Mouse (Mus musculus) urinary bladder, adult 2 months (tissue): ENCODE measurements around the gene Mrpl21. TPM values are rescaled to one million over a fixed set of nuclear protein-coding genes. Genes with fewer than 3 reads are reported as not detected.
A peak's percentile ranks its signal among the peaks of the same experiment; 100 is the strongest.

Experiments used
- DNase-seq: peaks from one replicate; pipeline ENCODE4 v3.0.0; 2022; ENCODE audit warnings: low spot score
- polyA plus RNA-seq: library from polyadenylated mRNA; depleted of rRNA; stranded (reverse); fragments of >200 nt; gene quantifications from 2 replicates; pipeline ENCODE4 v1.2.3, GENCODE M21; 2012

Gene Mrpl21
- polyA plus RNA-seq, 1 experiment, result 55.7 TPM

GRCm38 (mm10) chr19:3297775-3298174, 15.1 kb downstream of the Mrpl21 start:
- DNase-seq, result no peak

- no peak for DNase-seq
Observed at GRCm38 (mm10) chr19:3304017-3304416, 21.3 kb downstream of the Mrpl21 start.

GRCm38 (mm10) chr19:3307175-3307949, 24.7 kb downstream of the Mrpl21 start:
- DNase-seq, result no peak

GRCm38 (mm10) chr19:3319341-3319740, 36.6 kb downstream of the Mrpl21 start:
- no peak for DNase-seq

GRCm38 (mm10) chr19:3320086-3320485, 37.4 kb downstream of the Mrpl21 start:
- no peak for DNase-seq

- DNase-seq, result no peak
Observed at GRCm38 (mm10) chr19:3320801-3321200, 38.1 kb downstream of the Mrpl21 start.

GRCm38 (mm10) chr19:3321617-3322016, 38.9 kb downstream of the Mrpl21 start:
- no peak for DNase-seq

GRCm38 (mm10) chr19:3322261-3322969, 39.7 kb downstream of the Mrpl21 start, which contains the start of gene Cpt1a:
TSS of gene Cpt1a (plus strand) at chr19:3322334.
- no peak for DNase-seq

- DNase-seq, result peak; percentile 91
Observed at GRCm38 (mm10) chr19:3323201-3323621, 40.5 kb downstream of the Mrpl21 start.

- DNase-seq, result peak; percentile 67
Observed at GRCm38 (mm10) chr19:3323753-3324270, 41.1 kb downstream of the Mrpl21 start.

GRCm38 (mm10) chr19:3324271-3324811, 41.6 kb downstream of the Mrpl21 start:
- no peak for DNase-seq

GRCm38 (mm10) chr19:3324931-3325711, 42.4 kb downstream of the Mrpl21 start:
- peak; percentile 90 for DNase-seq

GRCm38 (mm10) chr19:3325771-3326478, 43.2 kb downstream of the Mrpl21 start:
- no peak for DNase-seq

GRCm38 (mm10) chr19:3326479-3327047, 43.9 kb downstream of the Mrpl21 start:
- no peak for DNase-seq

GRCm38 (mm10) chr19:3333247-3333646, 50.5 kb downstream of the Mrpl21 start:
- DNase-seq, result no peak

- peak; percentile 38 for DNase-seq
Observed at GRCm38 (mm10) chr19:3333694-3334515, 51.2 kb downstream of the Mrpl21 start.

- no peak for DNase-seq
Observed at GRCm38 (mm10) chr19:3334550-3334949, 51.8 kb downstream of the Mrpl21 start.

- DNase-seq, result no peak
Observed at GRCm38 (mm10) chr19:3335917-3336316, 53.2 kb downstream of the Mrpl21 start.

- DNase-seq, result no peak
Observed at GRCm38 (mm10) chr19:3336485-3337255, 54.0 kb downstream of the Mrpl21 start.
